Mouse (Mus musculus) limb, embryonic 15.5 days (tissue): ENCODE measurements at regions not wholly inside any gene's neighbourhood (a gene's known extent, or its start where the extent isn't known, plus 50 kb on each side); places are given as distances from the start of the nearest gene placed in this dataset.

ENCODE experiments used
- ATAC-seq: fragments of 200-750 bp; cut with Nextera tagmentation; 2 replicates; pipeline ENCODE4 v1.8.0; 2017; ENCODE audit warnings: low read depth, moderate TSS enrichment; ENCODE audit not compliant: insufficient number of reproducible peaks, low FRiP score, low TSS enrichment
- H3K27ac ChIP-seq: fragments of 300-500 bp; sonication (generic); 2 replicates; pipeline ENCODE4 v1.5.1; 2015; ENCODE audit warnings: moderate library complexity, mild to moderate bottlenecking, inconsistent platforms
- H3K27me3 ChIP-seq: fragments of 300-500 bp; sonication (generic); 2 replicates; pipeline ENCODE4 v1.6.1; 2015; ENCODE audit warnings: inconsistent platforms
- H3K36me3 ChIP-seq: fragments of 300-500 bp; sonication (generic); 2 replicates; pipeline ENCODE4 v1.6.1; 2015; ENCODE audit warnings: inconsistent platforms
- H3K4me1 ChIP-seq: fragments of 300-500 bp; sonication (generic); 2 replicates; pipeline ENCODE4 v1.6.1; 2015; ENCODE audit warnings: inconsistent platforms
- H3K4me2 ChIP-seq: fragments of 300-500 bp; sonication (generic); 2 replicates; pipeline ENCODE4 v1.6.1; 2015; ENCODE audit warnings: mild to moderate bottlenecking, inconsistent platforms
- H3K4me3 ChIP-seq: fragments of 300-500 bp; sonication (generic); 2 replicates; pipeline ENCODE4 v1.5.1; 2015; ENCODE audit warnings: mild to moderate bottlenecking, inconsistent platforms
- H3K9ac ChIP-seq: fragments of 300-500 bp; sonication (generic); 2 replicates; pipeline ENCODE4 v1.6.1; 2015; ENCODE audit warnings: inconsistent platforms
- H3K9me3 ChIP-seq: fragments of 300-500 bp; sonication (generic); 2 replicates; pipeline ENCODE4 v1.6.1; 2016; ENCODE audit warnings: inconsistent platforms
- WGBS: fragments of 180-500 bp; shearing (Covaris S2); methylation state at CpG from one replicate; pipeline ENCODE4 v1.1.7; 2015; 5-methylcytosine and 5-hydroxymethylcytosine counted together

DNA sequence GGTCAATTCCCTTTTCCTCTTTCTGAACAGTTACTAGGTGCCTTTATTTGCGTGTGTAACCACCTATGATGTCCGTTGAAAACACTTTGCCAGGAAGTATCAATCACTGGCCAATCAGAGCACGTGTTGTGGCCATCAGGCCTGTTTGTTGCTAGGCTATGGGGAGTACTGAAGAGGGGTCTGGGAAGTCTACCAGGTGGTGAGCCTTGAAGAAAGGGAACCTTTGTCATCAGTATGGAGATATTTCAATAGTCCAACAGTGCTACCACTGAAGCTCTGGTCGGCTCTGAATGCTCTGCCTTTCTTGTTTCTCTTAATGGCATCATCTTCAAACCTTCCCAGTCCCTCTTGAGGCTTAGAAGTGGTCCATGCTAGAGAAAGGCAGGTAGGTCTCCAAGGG is 124.6 kb upstream of the Bcor start:
- Histone ChIP-seq H3K36me3 (no peaks in the 10 kb centered on the region), H3K4me1 (peaks cover 12% of the 10 kb centered on the region), H3K9ac (no peak overlapping the region), H3K4me2 (no peak overlapping the region), H3K9me3 (no peaks in the 10 kb centered on the region), H3K27me3 (peaks cover 31% of the 10 kb centered on the region), H3K27ac (no peak overlapping the region), H3K4me3 (no peak overlapping the region)
- no peak for ATAC-seq
- WGBS = 72% methylated on average over 4 of the region's 4 CpGs

DNA sequence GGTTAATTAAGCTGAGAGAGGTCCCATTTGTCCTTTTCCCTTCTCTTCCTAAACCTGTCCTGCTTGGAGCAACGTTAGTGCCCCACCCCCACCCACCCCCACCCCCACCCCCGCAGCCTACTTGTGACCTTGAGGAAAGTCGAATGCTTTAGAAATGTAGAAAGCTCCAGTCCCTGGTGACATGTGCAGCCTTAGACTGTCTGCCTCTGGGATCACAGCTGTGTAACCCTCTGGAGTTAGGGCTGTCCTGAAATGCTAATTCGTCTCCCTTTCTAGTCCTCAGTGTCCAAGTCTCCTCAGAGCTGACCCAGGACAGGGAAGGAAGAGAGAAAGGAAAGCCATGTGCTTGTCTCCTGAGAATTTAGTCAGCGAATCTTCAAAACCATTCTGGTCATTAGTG is 125.0 kb upstream of the Bcor start:
- ATAC-seq = no peak
- Histone ChIP-seq H3K27ac (no peak overlapping the region), H3K4me2 (no peak overlapping the region)

DNA sequence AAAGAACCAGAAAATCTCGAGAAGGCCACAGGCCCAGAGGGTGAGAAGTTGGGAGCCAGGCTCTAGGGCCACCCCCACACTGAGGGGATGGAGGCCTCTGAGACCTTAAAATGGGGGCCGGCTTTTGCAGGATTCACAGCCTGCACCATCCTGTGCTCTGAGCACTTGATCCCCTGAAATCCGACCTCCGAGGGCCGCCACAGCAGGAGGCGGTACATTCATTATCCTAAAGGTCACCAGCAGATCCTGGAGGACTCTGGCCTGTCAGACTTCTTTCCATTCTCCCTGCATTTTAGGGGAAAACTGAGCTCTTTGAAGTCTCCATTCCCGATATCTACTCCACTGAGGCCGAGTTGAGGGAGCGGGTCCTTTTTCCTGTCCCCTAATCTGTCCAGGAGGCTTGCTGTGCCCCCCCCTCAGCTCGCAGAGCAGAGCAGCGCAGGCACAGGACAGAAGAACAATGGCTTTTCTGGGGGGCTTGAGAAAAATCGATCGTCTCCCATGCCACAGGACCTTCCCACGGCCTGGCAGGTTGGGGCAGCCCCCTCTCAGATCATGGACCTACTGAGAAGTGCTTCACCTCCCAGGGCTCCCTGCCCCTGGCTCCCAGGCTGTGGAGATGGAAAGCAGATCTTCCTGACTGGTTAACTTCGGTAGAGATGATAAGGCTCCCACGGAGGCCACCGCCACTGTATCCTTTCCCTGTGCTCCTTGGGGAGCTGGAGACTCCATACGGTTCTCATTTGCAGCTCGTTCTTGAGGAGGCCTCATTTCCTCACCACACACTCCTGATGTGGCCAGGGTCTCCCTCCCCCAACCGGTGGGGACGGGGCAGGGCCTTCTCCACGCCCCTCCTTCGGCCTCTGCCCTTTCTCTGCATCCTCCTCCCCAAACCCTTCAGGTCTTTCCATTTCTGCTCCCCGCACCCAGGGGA is 126.1 kb upstream of the Bcor start:
- Histone ChIP-seq H3K9me3 (no peaks in the 10 kb centered on the region), H3K4me3 (no peak overlapping the region), H3K27ac (no peak overlapping the region), H3K4me2 (no peak overlapping the region), H3K4me1 (peaks cover 12% of the 10 kb centered on the region), H3K9ac (no peak overlapping the region), H3K36me3 (no peaks in the 10 kb centered on the region), H3K27me3 (peaks cover 35% of the 10 kb centered on the region)
- no peak for ATAC-seq
- 29% methylated on average over 24 of the region's 24 CpGs for WGBS

More for the DNA sequence above, 125.0 kb upstream of the Bcor start:
- Histone ChIP-seq H3K4me1 (peaks cover 12% of the 10 kb centered on the region), H3K4me3 (no peak overlapping the region), H3K36me3 (no peaks in the 10 kb centered on the region), H3K9ac (no peak overlapping the region), H3K27me3 (peaks cover 32% of the 10 kb centered on the region), H3K9me3 (no peaks in the 10 kb centered on the region)
- 44% methylated on average over 5 of the region's 5 CpGs for WGBS

DNA sequence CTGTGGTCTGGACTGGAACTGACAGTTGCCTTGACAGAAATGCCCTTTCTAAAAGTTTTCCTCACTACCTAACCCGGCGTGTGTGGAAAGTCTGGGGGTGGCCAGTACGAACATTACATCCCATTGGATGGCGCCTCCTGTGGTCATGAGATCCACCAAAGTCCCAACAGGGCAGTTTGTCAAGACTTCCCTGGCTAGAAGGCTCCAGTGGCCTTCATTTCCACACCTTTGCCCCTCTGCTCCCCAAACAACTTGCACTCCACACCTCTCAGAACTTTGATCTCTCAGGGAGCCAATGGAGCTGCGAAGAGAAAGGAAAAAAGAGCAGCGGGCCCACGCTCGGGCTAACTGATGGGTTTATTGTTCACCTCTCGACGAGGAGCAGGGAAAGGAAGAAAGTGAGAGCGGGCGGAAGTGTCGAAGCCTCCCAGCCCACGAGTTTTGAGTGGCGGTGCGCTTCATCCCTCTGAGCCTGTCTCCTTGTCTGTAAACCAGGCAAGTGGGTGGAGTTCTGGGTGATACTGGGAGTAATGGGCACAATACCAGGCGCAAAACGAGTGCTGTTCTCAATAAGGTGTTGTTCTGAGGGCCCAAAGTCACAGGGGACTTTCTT is 126.9 kb upstream of the Bcor start:
- WGBS = 28% methylated on average over 18 of the region's 18 CpGs
- Histone ChIP-seq H3K27ac (no peak overlapping the region), H3K27me3 (peaks cover 35% of the 10 kb centered on the region), H3K4me2 (no peak overlapping the region), H3K4me3 (no peak overlapping the region), H3K36me3 (no peaks in the 10 kb centered on the region), H3K4me1 (peaks cover 12% of the 10 kb centered on the region), H3K9me3 (no peaks in the 10 kb centered on the region), H3K9ac (no peak overlapping the region)
- ATAC-seq = no peak

DNA sequence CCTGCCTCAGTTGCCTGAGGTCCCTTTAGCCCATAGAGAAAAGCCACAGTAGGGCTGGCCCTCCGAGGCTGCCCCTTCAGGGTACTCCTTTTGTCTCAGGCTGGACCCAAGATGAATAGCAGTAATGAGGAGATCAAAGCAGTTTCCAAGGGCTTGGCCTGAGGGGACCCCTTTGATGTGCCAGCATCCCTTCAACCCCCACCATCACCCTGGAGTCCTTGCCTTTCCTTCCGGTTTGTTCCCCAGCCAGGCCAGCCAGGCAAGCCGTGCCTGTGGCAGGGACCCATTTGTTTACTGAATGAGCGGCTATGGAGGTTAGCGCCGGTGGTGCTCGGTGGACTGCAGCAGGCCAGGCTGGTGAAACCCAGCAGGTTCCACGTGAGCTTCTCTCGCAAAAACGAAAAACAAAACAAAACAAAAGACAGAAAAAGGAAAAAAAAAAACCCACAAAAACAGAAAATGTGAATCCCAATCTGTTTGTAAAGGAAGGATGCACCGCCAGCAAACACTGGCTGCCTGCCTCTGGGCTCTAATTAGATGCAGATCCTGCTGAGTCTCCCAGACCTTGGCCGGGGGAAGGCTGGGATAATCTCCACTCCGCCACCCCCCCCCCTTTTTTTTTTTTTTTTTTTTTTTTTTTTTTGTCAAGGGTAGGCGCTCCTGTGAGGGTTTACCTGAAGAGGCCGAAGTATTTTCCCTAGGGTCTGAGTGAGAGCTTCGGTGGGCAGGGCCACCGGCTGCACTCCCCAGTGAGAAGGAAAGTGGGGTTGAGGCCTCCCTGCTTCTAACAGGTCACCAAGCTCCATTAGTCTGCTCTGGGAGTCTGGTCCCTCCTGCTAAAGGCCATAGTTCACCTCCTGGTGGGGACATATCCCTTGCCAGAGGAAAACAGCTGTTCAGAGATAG is 127.8 kb upstream of the Bcor start:
- ATAC-seq = no peak
- WGBS = 20% methylated on average over 16 of the region's 17 CpGs
- Histone ChIP-seq H3K27ac (no peak overlapping the region), H3K4me3 (no peak overlapping the region), H3K27me3 (peaks cover 35% of the 10 kb centered on the region), H3K36me3 (no peaks in the 10 kb centered on the region), H3K9me3 (no peaks in the 10 kb centered on the region), H3K9ac (no peak overlapping the region), H3K4me1 (peaks cover 12% of the 10 kb centered on the region), H3K4me2 (no peak overlapping the region)

DNA sequence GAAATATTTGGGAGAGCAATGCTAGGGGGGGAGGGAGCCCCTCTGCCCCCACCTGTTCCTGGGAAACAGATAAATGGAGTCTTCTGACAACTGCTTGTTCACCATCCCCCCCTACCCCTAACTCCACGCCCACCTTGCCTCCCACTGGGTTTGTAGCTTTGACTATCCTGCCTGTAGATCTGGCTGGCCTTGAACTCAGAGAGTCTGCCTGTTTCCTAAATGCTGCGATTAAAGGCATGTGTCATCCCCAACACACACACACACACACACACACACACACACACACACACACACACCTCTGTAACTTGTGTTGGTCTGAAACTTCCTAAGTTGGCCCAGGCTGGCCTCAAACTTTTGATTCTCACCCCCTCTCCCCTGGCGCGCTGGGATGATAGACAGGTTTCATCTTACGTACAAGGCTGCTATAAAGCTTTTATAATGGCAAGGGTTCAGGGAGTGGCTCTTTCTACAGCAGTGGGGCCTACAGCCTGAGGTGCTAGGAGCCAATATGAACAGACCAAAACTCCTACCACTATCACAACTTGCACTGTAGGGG is 128.5 kb upstream of the Bcor start:
- no peak for ATAC-seq
- Histone ChIP-seq H3K9me3 (no peaks in the 10 kb centered on the region), H3K4me2 (no peak overlapping the region), H3K27ac (no peak overlapping the region), H3K9ac (no peak overlapping the region), H3K36me3 (no peaks in the 10 kb centered on the region), H3K4me1 (peaks cover 12% of the 10 kb centered on the region), H3K27me3 (peaks cover 35% of the 10 kb centered on the region), H3K4me3 (no peak overlapping the region)
- 38% methylated on average over 5 of the region's 5 CpGs for WGBS

DNA sequence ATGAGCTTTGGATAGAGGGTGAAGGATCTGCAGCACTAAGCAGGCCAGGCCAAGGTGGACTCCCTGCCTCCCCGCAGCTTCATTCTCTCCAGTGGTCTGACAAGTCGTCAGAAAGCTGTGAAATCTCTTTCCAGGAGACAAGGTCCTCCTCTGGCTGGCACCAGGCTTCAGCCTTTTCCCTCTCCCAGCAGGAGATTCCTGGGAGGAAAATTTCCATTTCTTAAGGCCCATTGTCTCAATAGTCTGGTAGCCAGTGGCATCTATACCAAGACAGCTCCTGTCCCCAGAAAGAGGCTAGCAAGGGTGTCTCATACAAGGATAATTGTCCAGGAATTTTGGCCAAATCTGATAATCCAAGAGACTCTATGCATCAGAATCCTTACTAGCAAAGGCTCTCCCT is 133.0 kb upstream of the Bcor start:
- peaks cover 12% of the 10 kb centered on the region; the same call in 1 of the 2 replicates for H3K27me3 ChIP-seq

DNA sequence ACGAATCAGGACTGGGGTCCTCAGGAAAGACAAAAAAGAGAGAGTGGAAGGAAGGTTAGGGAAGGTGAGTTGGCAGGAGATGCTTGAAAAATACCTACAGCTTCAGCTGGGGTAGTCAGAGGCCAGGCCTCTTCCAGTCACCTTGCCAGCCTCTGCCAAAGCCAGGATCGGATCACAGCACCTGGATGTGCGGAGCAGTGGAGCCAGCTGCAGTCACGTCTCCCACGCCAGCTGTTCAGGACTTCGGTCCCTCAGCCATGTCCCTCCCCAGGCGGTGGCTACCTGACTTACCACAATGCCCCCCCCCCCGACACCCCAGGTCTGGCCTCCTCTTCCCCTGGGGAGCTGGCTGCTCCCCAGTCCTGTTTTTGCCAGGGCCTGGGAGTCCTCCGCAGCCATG is 134.3 kb upstream of the Bcor start:
- no peak for ATAC-seq
- Histone ChIP-seq H3K4me2 (no peak overlapping the region), H3K4me1 (peaks cover 4% of the 10 kb centered on the region; the same call in 1 of the 2 replicates), H3K36me3 (no peaks in the 10 kb centered on the region), H3K9me3 (no peaks in the 10 kb centered on the region), H3K27ac (no peak overlapping the region), H3K27me3 (peaks cover 7% of the 10 kb centered on the region; the same call in 1 of the 2 replicates), H3K9ac (no peak overlapping the region), H3K4me3 (no peak overlapping the region)
- WGBS = 37% methylated on average over 9 of the region's 9 CpGs

More for the DNA sequence above, 133.0 kb upstream of the Bcor start:
- 42% methylated on average over 2 of the region's 2 CpGs for WGBS
- no peak for ATAC-seq
- Histone ChIP-seq H3K4me2 (no peak overlapping the region), H3K36me3 (no peaks in the 10 kb centered on the region), H3K4me3 (no peak overlapping the region), H3K4me1 (peaks cover 4% of the 10 kb centered on the region; the same call in 1 of the 2 replicates), H3K9ac (no peak overlapping the region), H3K9me3 (no peaks in the 10 kb centered on the region), H3K27ac (no peak overlapping the region)

DNA sequence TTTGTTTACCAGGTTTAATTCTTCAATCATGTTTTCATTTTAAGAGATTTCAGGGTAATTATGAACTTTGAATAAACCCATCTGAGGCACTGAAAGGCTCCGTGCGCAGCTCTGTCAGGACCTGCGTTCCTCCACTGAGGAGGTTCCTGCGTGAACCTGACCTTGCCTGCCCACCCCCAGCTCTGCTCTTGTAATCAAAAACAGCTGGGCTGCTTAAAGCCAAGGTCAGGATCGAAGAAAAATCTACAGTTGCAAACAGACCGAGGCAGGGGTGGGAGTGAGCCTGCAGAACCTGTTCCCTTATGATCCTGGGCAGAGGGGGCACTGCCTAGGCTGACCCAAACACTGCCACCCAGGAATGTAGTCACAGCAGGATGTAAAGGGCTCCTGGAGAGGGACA is 134.8 kb upstream of the Bcor start:
- no peaks in the 10 kb centered on the region for H3K36me3 ChIP-seq
- H3K27ac ChIP-seq = no peak overlapping the region
- H3K9me3 ChIP-seq = no peaks in the 10 kb centered on the region
- H3K4me3 ChIP-seq = no peak overlapping the region
- no peak overlapping the region for H3K4me2 ChIP-seq
- WGBS = 23% methylated on average over 6 of the region's 6 CpGs
- no peak for ATAC-seq
- H3K4me1 ChIP-seq = peaks cover 4% of the 10 kb centered on the region; the same call in 1 of the 2 replicates
- 0 out of 2 replicates have a peak, but pooled peaks cover 3% of the 10 kb centered on the region for H3K27me3 ChIP-seq
- H3K9ac ChIP-seq = no peak overlapping the region

DNA sequence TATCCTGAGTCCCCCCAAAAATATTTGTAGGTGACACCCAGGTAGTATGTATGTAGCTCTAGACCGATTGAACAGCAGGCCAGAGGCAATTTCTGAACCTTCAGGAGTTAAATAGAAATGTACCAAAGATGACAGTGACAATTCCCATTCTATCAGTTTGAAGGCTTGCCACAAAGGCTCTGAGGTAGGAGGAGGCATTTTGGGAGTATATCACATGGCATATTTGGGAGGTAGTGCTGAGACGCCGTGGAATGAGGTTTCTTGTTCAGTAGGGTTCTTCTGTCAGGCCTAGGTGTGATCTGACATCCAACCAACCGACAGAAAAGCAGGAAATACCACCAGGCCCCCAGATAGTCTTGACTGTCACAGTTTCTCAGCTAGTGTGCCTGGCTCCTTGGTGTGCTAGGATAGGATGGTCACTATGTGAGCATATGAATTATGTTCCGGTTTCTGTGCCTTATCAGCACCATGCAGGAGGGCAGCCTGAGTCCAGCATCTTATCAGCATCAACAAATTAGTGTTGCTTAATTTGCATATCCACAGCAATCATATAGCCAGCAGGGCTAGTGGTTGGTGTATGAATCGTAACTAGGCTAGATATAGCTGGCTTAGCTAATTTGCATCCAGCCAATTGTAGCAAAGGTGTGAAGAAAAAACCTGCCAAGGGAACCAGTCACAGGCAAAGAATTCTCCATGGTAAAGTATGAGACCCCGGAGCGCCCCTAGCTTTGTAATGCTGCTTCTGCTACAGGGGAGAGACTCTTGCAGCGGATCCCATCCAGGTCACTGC is 136.3 kb upstream of the Bcor start:
- Histone ChIP-seq H3K27ac (no peak overlapping the region), H3K9me3 (no peaks in the 10 kb centered on the region), H3K36me3 (no peaks in the 10 kb centered on the region), H3K27me3 (no peaks in the 10 kb centered on the region; the same call in 1 of the 2 replicates), H3K9ac (no peak overlapping the region), H3K4me1 (peaks cover 4% of the 10 kb centered on the region; the same call in 1 of the 2 replicates), H3K4me2 (no peak overlapping the region), H3K4me3 (no peak overlapping the region)
- no peak for ATAC-seq
- 67% methylated on average over 9 of the region's 9 CpGs for WGBS

DNA sequence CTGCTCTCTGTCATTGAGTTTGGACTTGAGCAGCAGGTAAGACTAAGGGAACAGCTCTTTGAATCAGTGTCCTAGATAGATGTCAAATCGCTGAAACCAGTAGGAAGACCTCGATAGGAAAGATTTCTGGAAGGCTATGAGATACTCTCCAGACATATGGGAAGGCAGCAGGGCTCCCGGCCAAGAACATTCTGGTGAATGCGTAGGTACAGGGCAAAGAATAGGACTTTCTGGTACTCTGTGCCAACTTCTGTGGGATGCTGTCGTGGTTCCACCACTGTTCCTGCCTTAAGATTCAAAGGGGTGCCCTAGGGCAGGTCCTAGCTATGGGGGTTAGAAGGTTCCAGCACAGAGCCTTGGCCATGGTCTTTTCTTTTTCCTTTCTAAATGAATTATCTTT is 138.5 kb upstream of the Bcor start:
- Histone ChIP-seq H3K4me3 (no peak overlapping the region), H3K27ac (no peak overlapping the region), H3K27me3 (no peaks in the 10 kb centered on the region; the same call in 1 of the 2 replicates), H3K4me2 (no peak overlapping the region), H3K9me3 (no peaks in the 10 kb centered on the region), H3K9ac (no peak overlapping the region), H3K36me3 (no peaks in the 10 kb centered on the region), H3K4me1 (peaks cover 4% of the 10 kb centered on the region; the same call in 1 of the 2 replicates)
- WGBS = 86% methylated on average over 5 of the region's 5 CpGs
- no peak for ATAC-seq
